Mouse (Mus musculus) adrenal gland, adult 10 weeks (tissue): Measurements from ENCODE around the gene Lypd4. TPM values are rescaled to one million over a fixed set of nuclear protein-coding genes. Genes with fewer than 3 reads are reported as not detected.

Source experiments
- polyA plus RNA-seq: library from polyadenylated mRNA; stranded (reverse); fragments of 350-450 nt; fragmentation: Illumina TruSeq; extraction: RNeasy Lipid Tissue Mini Kit (QIAGEN cat#74804); gene quantifications from one replicate; pipeline ENCODE4 v1.2.3, GENCODE M21; 2014; ENCODE audit warnings: low read depth, low replicate concordance

The Lypd4 gene
- not detected for polyA plus RNA-seq

GRCm38 (mm10) chr7:24869532-24870165 lies at the start of gene Lypd4, which contains the start of gene Dmrtc2:
Gene Lypd4, minus strand, starts transcription at chr7:24869941.
Gene Dmrtc2, plus strand, starts transcription at chr7:24870057.

GRCm38 (mm10) chr7:24902630-24903443 lies 33.1 kb upstream of the Lypd4 start, which contains the start of gene Arhgef1:
Gene Arhgef1, plus strand, starts transcription at chr7:24902912.

DNA sequence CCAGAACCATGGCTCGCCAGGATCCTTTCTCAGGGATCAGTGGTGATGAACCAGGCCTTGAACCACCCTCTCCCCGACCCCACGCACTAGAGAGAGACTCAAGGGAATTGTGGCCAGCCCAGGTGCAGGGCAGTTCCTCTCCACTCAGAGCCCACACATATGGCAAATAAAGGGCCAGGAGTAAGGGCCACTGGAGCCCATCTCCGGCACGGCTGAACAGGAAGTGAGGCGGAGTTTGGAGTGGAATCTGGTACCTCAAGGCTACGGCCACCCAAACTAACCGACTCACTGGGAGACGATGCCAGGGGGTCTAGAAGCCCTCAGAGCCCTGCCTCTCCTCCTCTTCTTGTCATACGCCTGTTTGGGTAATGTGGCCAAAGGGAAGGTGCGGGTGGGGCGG lies 27.5 kb upstream of the Lypd4 start, which contains the start of gene Cd79a:
Gene Cd79a (plus strand): TSS at position 158 of the 400 bp plus-strand sequence.

GRCm38 (mm10) chr7:24883896-24884692 lies 14.4 kb upstream of the Lypd4 start, which contains the start of gene Rps19:
Gene Rps19, plus strand, starts transcription at chr7:24884371.

DNA sequence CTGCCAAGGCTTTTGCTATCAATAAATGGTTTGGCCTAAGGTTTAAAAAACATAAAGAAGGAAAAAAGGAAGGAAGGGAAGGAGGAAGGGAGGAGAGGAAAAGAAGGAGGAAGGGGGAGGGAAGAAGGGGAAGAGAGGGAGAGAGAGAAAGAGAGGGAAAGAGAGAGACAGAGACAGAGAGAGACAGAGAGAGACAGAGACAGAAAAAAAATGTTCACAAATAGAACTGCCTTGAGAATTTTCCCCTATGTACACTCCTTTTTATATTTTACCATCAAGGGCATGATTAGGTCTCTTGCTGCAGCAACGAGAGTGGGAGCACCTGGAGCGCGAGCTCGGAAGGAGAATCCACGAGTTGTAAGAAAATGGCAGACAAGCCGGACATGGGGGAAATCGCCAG lies 7.8 kb downstream of the Lypd4 start, which contains the start of gene Gm9844:
Gene Gm9844 (plus strand): TSS at position 301 of the 400 bp plus-strand sequence.

Other genes with a start within 250 kb of the Lypd4 start
- gene Lypd3, start 233.4 kb downstream of the Lypd4 start, polyA plus RNA-seq: not detected
- not detected for gene Tex101, start 193.3 kb downstream of the Lypd4 start, polyA plus RNA-seq
- gene BC049730, start 160.7 kb downstream of the Lypd4 start, polyA plus RNA-seq: not detected
- gene Gm4763, start 143.0 kb downstream of the Lypd4 start, polyA plus RNA-seq: not detected
- gene Cd177, start 109.6 kb downstream of the Lypd4 start, polyA plus RNA-seq: not detected
- gene Ceacam10, start 92.7 kb downstream of the Lypd4 start, polyA plus RNA-seq: not detected
- gene Gm9844, start 7.7 kb downstream of the Lypd4 start, polyA plus RNA-seq: not detected
- not detected for gene Dmrtc2, start 116 bp upstream of the Lypd4 start, polyA plus RNA-seq
- 19.2 TPM for gene Rps19, start 14.4 kb upstream of the Lypd4 start, polyA plus RNA-seq
- not detected for gene Cd79a, start 27.4 kb upstream of the Lypd4 start, polyA plus RNA-seq
- 1.0 TPM for gene Arhgef1, start 33.0 kb upstream of the Lypd4 start, polyA plus RNA-seq
- not detected for gene Gm4881, start 74.6 kb upstream of the Lypd4 start, polyA plus RNA-seq
- gene Rabac1, start 102.8 kb upstream of the Lypd4 start, polyA plus RNA-seq: not detected
- gene Atp1a3, start 136.0 kb upstream of the Lypd4 start, polyA plus RNA-seq: 3.7 TPM
- gene Grik5, start 202.4 kb upstream of the Lypd4 start, polyA plus RNA-seq: not detected
- 0.99 TPM for gene Zfp574, start 202.6 kb upstream of the Lypd4 start, polyA plus RNA-seq